Mouse (Mus musculus) NIH3T3 (cell line): ENCODE measurements at regions not wholly inside any gene's neighbourhood (a gene's known extent, or its start where the extent isn't known, plus 50 kb on each side); places are given as distances from the start of the nearest gene placed in this dataset.

Source experiments
- DNase-seq: peaks from one replicate; pipeline ENCODE4 v3.0.0-alpha.2; 2012; ENCODE audit warnings: low read depth

DNA sequence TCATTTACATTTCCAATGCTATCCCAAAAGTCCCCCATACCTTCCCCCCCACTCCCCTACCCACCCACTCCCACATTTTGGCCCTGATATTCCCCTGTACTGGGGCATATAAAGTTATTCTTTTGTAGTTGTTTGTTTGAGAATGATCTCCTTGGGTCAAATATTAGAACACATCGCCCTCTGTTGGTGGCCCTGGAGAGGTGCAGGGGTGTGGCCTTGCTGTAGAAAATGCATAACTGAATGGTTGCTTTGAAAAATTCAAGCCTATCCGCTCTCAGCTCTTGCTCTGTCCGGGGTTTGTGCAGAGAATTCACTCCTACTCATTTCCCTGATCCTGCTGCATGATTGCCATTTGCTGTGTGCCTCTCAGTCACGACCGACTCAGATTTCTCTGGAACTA, 336.4 kb upstream of the Epha6 start:
- peak; percentile 23 for DNase-seq
